Mouse (Mus musculus) neural tube, embryonic 15.5 days (tissue): ENCODE data around the gene Grid1. TPM values are rescaled to one million over a fixed set of nuclear protein-coding genes. Genes with fewer than 3 reads are reported as not detected.

ENCODE experiments used
- ATAC-seq: fragments of 200-750 bp; cut with Nextera tagmentation; 2 replicates; pipeline ENCODE4 v1.8.0; 2017; ENCODE audit warnings: mild to moderate bottlenecking, moderate TSS enrichment, moderate library complexity; ENCODE audit not compliant: low FRiP score
- H3K27ac ChIP-seq: fragments of 300-500 bp; sonication (generic); replicated peaks from 2 replicates; pipeline ENCODE4 v1.5.1; 2015; ENCODE audit warnings: mild to moderate bottlenecking, inconsistent platforms
- H3K27me3 ChIP-seq: fragments of 300-500 bp; sonication (generic); replicated peaks from 2 replicates; pipeline ENCODE4 v1.6.1; 2015; ENCODE audit warnings: inconsistent platforms
- H3K36me3 ChIP-seq: fragments of 300-500 bp; sonication (generic); 2 replicates; pipeline ENCODE4 v1.6.1; 2015; ENCODE audit warnings: inconsistent platforms
- H3K4me1 ChIP-seq: fragments of 300-500 bp; sonication (generic); 2 replicates; pipeline ENCODE4 v1.6.1; 2015; ENCODE audit warnings: inconsistent platforms
- H3K4me2 ChIP-seq: fragments of 300-500 bp; sonication (generic); 2 replicates; pipeline ENCODE4 v1.6.1; 2015; ENCODE audit warnings: inconsistent platforms, mild to moderate bottlenecking, moderate library complexity
- H3K4me3 ChIP-seq: fragments of 300-500 bp; sonication (generic); replicated peaks from 2 replicates; pipeline ENCODE4 v1.5.1; 2015; ENCODE audit warnings: mild to moderate bottlenecking, inconsistent platforms
- H3K9ac ChIP-seq: fragments of 300-500 bp; sonication (generic); replicated peaks from 2 replicates; pipeline ENCODE4 v1.6.1; 2015; ENCODE audit warnings: mild to moderate bottlenecking, inconsistent platforms
- H3K9me3 ChIP-seq: fragments of 300-500 bp; sonication (generic); replicated peaks from 2 replicates; pipeline ENCODE4 v1.6.1; 2016; ENCODE audit warnings: inconsistent platforms
- WGBS: fragments of 180-500 bp; shearing (Covaris S2); methylation state at CpG from one replicate; pipeline ENCODE4 v1.1.7; 2015; ENCODE audit warnings: mixed read lengths; 5-methylcytosine and 5-hydroxymethylcytosine counted together
- microRNA counts: library from miRNA; unstranded; fragments of <30 nt; microRNA quantifications from one replicate; lab custom pipeline; 2016
- microRNA-seq: library from miRNA; unstranded; fragments of <30 nt; microRNA quantifications from one replicate; pipeline ENCODE4, GENCODE M21; 2017
- polyA plus RNA-seq: library from polyadenylated mRNA; unstranded; fragments of >200 nt; fragmentation: Nextera tagmentation; extraction: Ambion mirVana; gene quantifications from 2 replicates; pipeline ENCODE4 v1.2.1, GENCODE M21; 2015

Gene Grid1
- polyA plus RNA-seq, 1 experiment from 2014 or later: 8.3 TPM

DNA sequence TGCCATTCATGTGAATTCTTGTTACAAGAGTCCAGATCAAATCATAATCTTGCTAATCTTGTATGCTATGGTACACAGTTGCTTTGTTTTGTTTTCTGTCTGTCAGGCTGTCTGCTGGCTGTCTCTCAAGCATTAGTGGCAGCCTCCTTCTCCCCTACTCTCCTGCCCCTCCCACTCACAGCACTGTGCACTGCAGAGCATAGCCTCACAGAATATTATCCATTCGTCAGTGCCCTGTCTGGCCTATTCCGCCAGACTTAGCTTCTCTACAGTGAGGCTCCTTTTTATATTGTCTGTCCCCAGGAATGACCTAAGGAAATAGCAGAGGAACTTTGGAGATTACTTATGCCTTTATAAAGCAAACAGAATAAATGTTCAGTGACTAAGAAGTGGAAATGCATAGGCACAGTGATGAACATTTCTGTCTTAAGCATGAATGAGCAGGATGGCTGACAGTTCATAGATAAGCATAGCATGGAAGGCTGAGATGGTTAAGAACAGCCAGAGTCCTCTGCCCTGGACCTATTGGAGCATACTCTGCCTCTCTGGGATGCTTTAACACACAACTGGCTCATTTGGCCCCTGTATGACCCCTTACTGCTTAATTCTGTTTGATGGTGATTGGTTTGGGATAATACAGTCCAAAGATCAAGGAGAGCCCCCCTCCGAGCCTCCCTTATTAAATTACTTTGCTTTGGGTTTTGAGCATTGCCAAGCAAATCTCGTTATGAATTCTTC, 721.5 kb downstream of the Grid1 start:
- Histone ChIP-seq H3K4me1 (no peaks in the 10 kb centered on the region), H3K9me3 (no peaks in the 10 kb centered on the region), H3K9ac (no peak overlapping the region), H3K27me3 (no peaks in the 10 kb centered on the region), H3K4me3 (no peak overlapping the region), H3K36me3 (no peaks in the 10 kb centered on the region), H3K4me2 (no peak overlapping the region), H3K27ac (no peak overlapping the region)
- no peak for ATAC-seq
- WGBS: 35% methylated on average over 4 of the region's 4 CpGs

GRCm38 (mm10) chr14:35541992-35542380, 722.1 kb downstream of the Grid1 start:
- H3K27ac ChIP-seq: no peak overlapping the region
- H3K4me3 ChIP-seq: no peak overlapping the region
- no peak for ATAC-seq
- H3K4me2 ChIP-seq: no peak overlapping the region
- H3K36me3 ChIP-seq: no peaks in the 10 kb centered on the region
- H3K9me3 ChIP-seq: no peaks in the 10 kb centered on the region
- WGBS: 53% methylated on average over 1 of the region's 1 CpGs
- no peaks in the 10 kb centered on the region for H3K4me1 ChIP-seq
- no peak overlapping the region for H3K9ac ChIP-seq
- H3K27me3 ChIP-seq: no peaks in the 10 kb centered on the region

- 70% methylated on average over 3 of the region's 3 CpGs for WGBS
- Histone ChIP-seq H3K27me3 (no peaks in the 10 kb centered on the region), H3K9ac (no peak overlapping the region), H3K4me1 (no peaks in the 10 kb centered on the region), H3K4me3 (no peak overlapping the region), H3K4me2 (no peak overlapping the region), H3K27ac (no peak overlapping the region), H3K9me3 (no peaks in the 10 kb centered on the region), H3K36me3 (no peaks in the 10 kb centered on the region)
- ATAC-seq: peak; percentile 55; the same call in 1 of the 2 replicates
These were observed 734.4 kb downstream of the Grid1 start for GRCm38 (mm10) chr14:35554288-35554687.

GRCm38 (mm10) chr14:35561244-35561893, 741.5 kb downstream of the Grid1 start:
- no peak overlapping the region for H3K27ac ChIP-seq
- no peaks in the 10 kb centered on the region for H3K36me3 ChIP-seq
- H3K9me3 ChIP-seq: no peaks in the 10 kb centered on the region
- no peaks in the 10 kb centered on the region for H3K27me3 ChIP-seq
- ATAC-seq: no peak
- H3K4me1 ChIP-seq: no peaks in the 10 kb centered on the region
- WGBS: 96% methylated on average over 3 of the region's 3 CpGs
- no peak overlapping the region for H3K4me2 ChIP-seq
- H3K4me3 ChIP-seq: no peak overlapping the region
- H3K9ac ChIP-seq: no peak overlapping the region

DNA sequence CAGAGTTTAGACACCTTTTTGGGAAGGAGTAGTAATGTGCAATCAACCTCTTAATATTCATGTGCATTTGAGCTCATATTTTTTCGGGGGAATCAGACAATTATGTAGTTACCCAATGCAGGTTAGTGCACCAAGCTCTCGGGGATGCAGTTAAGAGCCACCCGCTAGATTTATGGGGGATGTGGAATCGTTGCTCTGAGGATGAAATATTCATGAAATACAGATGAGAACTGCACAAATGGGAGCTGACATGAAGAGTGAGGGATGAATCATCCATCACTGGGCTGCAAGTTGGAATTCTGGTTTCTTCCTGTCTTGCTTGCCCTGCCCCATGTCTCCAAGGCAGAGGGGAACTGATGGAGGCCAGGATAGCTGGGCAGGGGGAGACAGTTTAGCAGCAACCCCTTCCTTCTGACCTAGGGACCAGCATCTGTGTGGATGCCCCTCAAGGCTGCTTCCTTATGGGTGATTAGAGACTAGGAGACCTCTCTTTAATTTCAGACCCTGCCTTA, 753.1 kb downstream of the Grid1 start:
- Histone ChIP-seq H3K4me1 (peaks cover 2% of the 10 kb centered on the region; the same call in 1 of the 2 replicates), H3K27ac (no peak overlapping the region), H3K9ac (no peak overlapping the region), H3K36me3 (no peaks in the 10 kb centered on the region), H3K27me3 (no peaks in the 10 kb centered on the region), H3K9me3 (no peaks in the 10 kb centered on the region), H3K4me3 (no peak overlapping the region), H3K4me2 (no peak overlapping the region)
- 0 out of 2 replicates have a peak, but pooled peaks have one; percentile 55 for ATAC-seq
- WGBS: 43% methylated on average over 4 of the region's 4 CpGs

DNA sequence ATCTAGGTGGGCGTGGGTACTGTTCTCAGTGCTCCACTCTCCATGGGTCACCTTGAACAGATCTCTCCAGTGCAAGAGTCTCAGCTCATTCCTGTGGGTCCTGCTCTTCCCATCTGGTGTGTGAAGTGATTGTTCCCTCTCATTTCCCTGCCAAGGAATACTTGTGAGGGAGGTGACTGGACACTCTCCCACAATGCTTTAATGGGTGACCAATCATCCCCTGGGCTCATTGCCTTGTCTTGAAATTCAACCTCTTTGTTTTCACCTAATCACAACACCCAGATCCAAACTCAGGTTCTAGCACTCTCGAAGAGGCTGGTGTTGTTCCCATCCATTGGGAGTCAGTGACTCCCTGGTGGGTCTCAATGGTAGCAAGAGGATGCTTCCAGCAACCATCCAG, 754.6 kb downstream of the Grid1 start:
- no peak overlapping the region for H3K9ac ChIP-seq
- H3K9me3 ChIP-seq: no peaks in the 10 kb centered on the region
- H3K4me2 ChIP-seq: no peak overlapping the region
- ATAC-seq: no peak
- H3K4me3 ChIP-seq: no peak overlapping the region
- no peaks in the 10 kb centered on the region for H3K36me3 ChIP-seq
- H3K27me3 ChIP-seq: no peaks in the 10 kb centered on the region
- 73% methylated on average over 2 of the region's 2 CpGs for WGBS
- H3K27ac ChIP-seq: no peak overlapping the region
- peaks cover 2% of the 10 kb centered on the region; the same call in 1 of the 2 replicates for H3K4me1 ChIP-seq

- Histone ChIP-seq H3K4me3 (no peak overlapping the region), H3K9ac (no peak overlapping the region), H3K27me3 (no peaks in the 10 kb centered on the region), H3K4me2 (no peak overlapping the region), H3K36me3 (0 out of 2 replicates have a peak, but pooled peaks cover under 1% of the 10 kb centered on the region), H3K27ac (no peak overlapping the region), H3K9me3 (no peaks in the 10 kb centered on the region), H3K4me1 (peaks cover 2% of the 10 kb centered on the region; the same call in 1 of the 2 replicates)
- WGBS: 44% methylated on average over 6 of the region's 6 CpGs
- ATAC-seq: no peak
These were observed 755.4 kb downstream of the Grid1 start for GRCm38 (mm10) chr14:35575285-35575684.

DNA sequence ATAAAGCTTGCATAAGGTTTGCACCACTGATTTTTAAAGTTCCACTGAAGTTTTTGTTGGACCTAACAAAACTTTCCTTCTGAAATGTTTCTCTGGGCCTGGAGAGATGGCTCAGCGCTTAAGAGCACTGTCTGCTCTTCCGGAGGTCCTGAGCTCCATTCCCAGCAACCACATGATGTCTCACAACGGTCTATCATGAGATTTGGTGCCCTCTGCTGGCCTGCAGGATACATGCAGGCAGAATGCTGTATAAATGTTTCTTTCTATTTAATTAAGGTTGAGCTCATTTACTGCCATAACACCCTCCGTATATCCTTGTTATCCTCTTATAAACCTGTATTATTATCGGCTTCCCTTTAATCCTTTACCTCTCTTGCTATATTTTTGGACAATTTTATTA, 805.8 kb downstream of the Grid1 start:
- WGBS: 94% methylated on average over 5 of the region's 5 CpGs
- no peaks in the 10 kb centered on the region for H3K36me3 ChIP-seq
- peaks cover 3% of the 10 kb centered on the region; the same call in 1 of the 2 replicates for H3K9me3 ChIP-seq
- no peak overlapping the region for H3K4me3 ChIP-seq
- no peak overlapping the region for H3K27ac ChIP-seq
- ATAC-seq: no peak
- H3K9ac ChIP-seq: no peak overlapping the region
- H3K4me2 ChIP-seq: no peak overlapping the region
- no peaks in the 10 kb centered on the region for H3K27me3 ChIP-seq
- H3K4me1 ChIP-seq: no peaks in the 10 kb centered on the region

MicroRNAs encoded within 50 kb of the gene (microRNA counts, 519-probe panel; counts per million panel counts)
- 1,774 counts per million, percentile 30 among the panel's probes with 10 or more counts for microRNA mmu-miR-346 (lab: Ali Mortazavi, UCI)

Small RNA genes within 50 kb of the gene (microRNA-seq; reads per million reads assigned to microRNA genes)
- gene Mir346: 169 reads per million, percentile 60 among the genes with 10 or more reads in this experiment

Other genes starting within 250 kb of the Grid1 start
- gene Ldb3, start 231.4 kb upstream of the Grid1 start, polyA plus RNA-seq: 3.5 and 4.9 TPM in 2 replicates
- 0.28 TPM in 1 of 2 replicates, not detected in the other for gene Opn4, start 220.0 kb upstream of the Grid1 start, polyA plus RNA-seq
- gene Wapl, start 146.2 kb upstream of the Grid1 start, polyA plus RNA-seq: 11.2 and 15.7 TPM in 2 replicates